Mouse (Mus musculus) limb, embryonic 12.5 days (tissue): ENCODE results near the gene Filip1. TPM values are rescaled to one million over a fixed set of nuclear protein-coding genes. Genes with fewer than 3 reads are reported as not detected.

Experiments used
- ATAC-seq: fragments of 200-750 bp; cut with Nextera tagmentation; 2 replicates; pipeline ENCODE4 v1.8.0; 2017; ENCODE audit warnings: low read depth, moderate TSS enrichment; ENCODE audit not compliant: insufficient number of reproducible peaks, insufficient read depth, low FRiP score, low TSS enrichment
- H3K27ac ChIP-seq: fragments of 300-500 bp; sonication (generic); 2 replicates; pipeline ENCODE4 v1.5.1; 2016; ENCODE audit warnings: mild to moderate bottlenecking, moderate library complexity
- H3K27me3 ChIP-seq: fragments of 300-500 bp; sonication (generic); 2 replicates; pipeline ENCODE4 v1.6.1; 2016; ENCODE audit warnings: mild to moderate bottlenecking, moderate library complexity
- H3K36me3 ChIP-seq: fragments of 300-500 bp; sonication (generic); 2 replicates; pipeline ENCODE4 v1.6.1; 2016; ENCODE audit warnings: mild to moderate bottlenecking, moderate library complexity
- H3K4me1 ChIP-seq: fragments of 300-500 bp; sonication (generic); replicated peaks from 2 replicates; pipeline ENCODE4 v1.6.1; 2016
- H3K4me2 ChIP-seq: fragments of 300-500 bp; sonication (generic); 2 replicates; pipeline ENCODE4 v1.6.1; 2016; ENCODE audit warnings: mild to moderate bottlenecking, moderate library complexity
- H3K4me3 ChIP-seq: fragments of 300-500 bp; sonication (generic); replicated peaks from 2 replicates; pipeline ENCODE4 v1.5.1; 2016; ENCODE audit warnings: mild to moderate bottlenecking
- H3K9ac ChIP-seq: fragments of 300-500 bp; sonication (generic); replicated peaks from 2 replicates; pipeline ENCODE4 v1.6.1; 2016; ENCODE audit warnings: mild to moderate bottlenecking, moderate library complexity
- H3K9me3 ChIP-seq: fragments of 300-500 bp; sonication (generic); 2 replicates; pipeline ENCODE4 v1.6.1; 2016; ENCODE audit warnings: mild to moderate bottlenecking, moderate library complexity
- WGBS: fragments of 180-500 bp; shearing (Covaris S2); methylation state at CpG from one replicate; pipeline ENCODE4 v1.1.7; 2016; 5-methylcytosine and 5-hydroxymethylcytosine counted together
- polyA plus RNA-seq: library from polyadenylated mRNA; unstranded; fragments of >200 nt; fragmentation: Nextera tagmentation; extraction: Ambion mirVana; gene quantifications from 2 replicates; pipeline ENCODE4 v1.2.1, GENCODE M21; 2016

Filip1 gene
- polyA plus RNA-seq, 1 experiment from 2014 or later, result 1.6 TPM

- no peak for ATAC-seq
- H3K36me3 ChIP-seq, result no peaks in the 10 kb centered on the region
- H3K27me3 ChIP-seq, result no peaks in the 10 kb centered on the region
- no peak overlapping the region for H3K27ac ChIP-seq
- no peak overlapping the region for H3K4me2 ChIP-seq
- no peak overlapping the region for H3K9ac ChIP-seq
- 59% methylated on average over 3 of the region's 3 CpGs for WGBS
- peaks cover 10% of the 10 kb centered on the region for H3K4me1 ChIP-seq
- H3K4me3 ChIP-seq, result no peak overlapping the region
- no peaks in the 10 kb centered on the region for H3K9me3 ChIP-seq
Observed at GRCm38 (mm10) chr9:79923262-79923661, 89.4 kb downstream of the Filip1 start.

DNA sequence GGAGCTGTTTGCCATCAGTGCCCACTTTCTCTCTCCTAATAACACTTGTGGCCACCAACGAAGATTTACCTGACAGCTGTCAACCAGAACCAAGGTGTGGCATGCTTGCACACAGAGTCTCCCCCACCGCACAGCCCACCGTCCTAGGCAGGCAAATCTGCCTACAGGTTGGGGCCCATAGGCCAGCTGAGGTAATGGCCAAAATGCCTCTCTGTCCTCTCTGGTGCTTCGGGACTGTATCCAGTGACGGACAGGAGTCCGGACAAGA, 90.2 kb downstream of the Filip1 start:
- H3K4me2 ChIP-seq, result no peak overlapping the region
- H3K27me3 ChIP-seq, result no peaks in the 10 kb centered on the region
- H3K4me3 ChIP-seq, result no peak overlapping the region
- WGBS, result 78% methylated on average over 6 of the region's 6 CpGs
- H3K4me1 ChIP-seq, result peaks cover 10% of the 10 kb centered on the region
- H3K36me3 ChIP-seq, result no peaks in the 10 kb centered on the region
- no peak for ATAC-seq
- no peaks in the 10 kb centered on the region for H3K9me3 ChIP-seq
- no peak overlapping the region for H3K27ac ChIP-seq
- H3K9ac ChIP-seq, result no peak overlapping the region

- Histone ChIP-seq H3K4me1 (peaks cover 10% of the 10 kb centered on the region), H3K36me3 (no peaks in the 10 kb centered on the region), H3K27ac (no peak overlapping the region), H3K27me3 (no peaks in the 10 kb centered on the region), H3K9ac (no peak overlapping the region), H3K9me3 (no peaks in the 10 kb centered on the region), H3K4me3 (no peak overlapping the region), H3K4me2 (no peak overlapping the region)
- 54% methylated on average over 10 of the region's 10 CpGs for WGBS
- ATAC-seq, result 0 out of 2 replicates have a peak, but pooled peaks have one; percentile 48
Observed at GRCm38 (mm10) chr9:79921701-79922492, 90.8 kb downstream of the Filip1 start.

DNA sequence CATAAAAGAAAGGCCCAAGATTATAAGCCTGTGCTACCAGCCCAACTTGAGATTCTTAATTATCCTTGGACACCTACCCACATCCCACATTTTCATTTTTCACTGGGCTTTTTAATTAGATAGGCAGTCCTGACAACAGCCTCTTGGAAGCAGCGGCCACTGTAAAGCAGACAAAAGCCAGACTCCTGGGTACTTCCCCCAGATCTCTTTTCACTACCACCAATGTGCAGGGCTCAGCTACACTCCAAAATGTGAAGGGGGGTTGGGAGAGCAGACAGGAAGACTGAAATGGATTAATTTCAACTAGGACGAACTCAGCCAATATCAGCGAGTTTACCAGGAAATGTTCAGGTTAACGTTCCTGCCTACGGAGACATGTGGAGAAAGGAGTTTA, 92.1 kb downstream of the Filip1 start:
- WGBS, result 55% methylated on average over 5 of the region's 5 CpGs
- Histone ChIP-seq H3K4me2 (no peak overlapping the region), H3K9me3 (no peaks in the 10 kb centered on the region), H3K27ac (no peak overlapping the region), H3K36me3 (no peaks in the 10 kb centered on the region), H3K4me3 (no peak overlapping the region), H3K4me1 (peaks cover 10% of the 10 kb centered on the region), H3K9ac (no peak overlapping the region), H3K27me3 (no peaks in the 10 kb centered on the region)
- no peak for ATAC-seq

DNA sequence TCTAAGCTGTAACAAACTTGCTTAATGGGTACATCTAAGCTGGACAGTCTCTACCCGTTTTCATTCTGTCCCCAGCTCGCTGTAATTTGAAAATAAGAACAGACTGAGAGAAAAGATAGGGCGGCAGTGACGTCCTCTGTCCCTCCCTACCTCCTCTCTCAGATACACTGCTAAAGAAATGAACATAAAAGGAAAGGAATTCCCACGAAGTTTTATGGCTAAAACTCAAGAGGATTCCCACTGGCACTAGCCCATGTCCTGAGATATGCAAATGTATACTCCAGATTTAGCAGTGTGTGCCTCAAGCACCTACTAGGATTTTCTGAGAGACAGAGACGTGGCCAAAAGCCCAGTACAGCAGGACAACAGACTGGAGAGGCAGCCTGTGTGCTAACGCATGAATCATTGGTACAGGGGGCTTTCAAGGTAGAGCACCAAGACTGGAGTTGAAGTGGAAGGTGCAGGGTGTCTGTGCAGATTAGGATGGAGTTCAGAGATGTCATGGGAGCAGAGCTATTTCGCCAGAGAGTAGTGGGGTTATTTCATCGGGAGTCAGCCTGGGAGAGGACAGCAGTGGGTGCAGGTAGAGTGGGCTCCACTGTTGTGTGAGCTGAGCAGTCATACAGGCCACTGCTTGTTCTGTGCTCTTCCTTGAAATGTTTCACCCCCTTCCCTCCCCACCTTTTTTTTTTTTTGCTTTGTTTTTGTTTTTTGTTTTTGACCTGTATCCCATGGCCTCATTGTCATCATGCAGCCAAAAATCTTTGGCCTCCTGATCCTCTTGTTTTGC, 92.7 kb downstream of the Filip1 start:
- Histone ChIP-seq H3K4me1 (peaks cover 10% of the 10 kb centered on the region), H3K36me3 (no peaks in the 10 kb centered on the region), H3K9ac (no peak overlapping the region), H3K9me3 (no peaks in the 10 kb centered on the region), H3K4me3 (no peak overlapping the region), H3K27me3 (no peaks in the 10 kb centered on the region), H3K4me2 (no peak overlapping the region), H3K27ac (no peak overlapping the region)
- no peak for ATAC-seq
- 64% methylated on average over 9 of the region's 9 CpGs for WGBS

GRCm38 (mm10) chr9:79919303-79919721, 93.3 kb downstream of the Filip1 start:
- ATAC-seq, result no peak
- no peaks in the 10 kb centered on the region for H3K36me3 ChIP-seq
- H3K4me1 ChIP-seq, result peaks cover 10% of the 10 kb centered on the region
- H3K9ac ChIP-seq, result no peak overlapping the region
- H3K4me2 ChIP-seq, result no peak overlapping the region
- H3K4me3 ChIP-seq, result no peak overlapping the region
- no peaks in the 10 kb centered on the region for H3K9me3 ChIP-seq
- H3K27ac ChIP-seq, result no peak overlapping the region
- no peaks in the 10 kb centered on the region for H3K27me3 ChIP-seq
- whole genome bisulfite sequencing, result 53% methylated on average over 7 of the region's 7 CpGs

DNA sequence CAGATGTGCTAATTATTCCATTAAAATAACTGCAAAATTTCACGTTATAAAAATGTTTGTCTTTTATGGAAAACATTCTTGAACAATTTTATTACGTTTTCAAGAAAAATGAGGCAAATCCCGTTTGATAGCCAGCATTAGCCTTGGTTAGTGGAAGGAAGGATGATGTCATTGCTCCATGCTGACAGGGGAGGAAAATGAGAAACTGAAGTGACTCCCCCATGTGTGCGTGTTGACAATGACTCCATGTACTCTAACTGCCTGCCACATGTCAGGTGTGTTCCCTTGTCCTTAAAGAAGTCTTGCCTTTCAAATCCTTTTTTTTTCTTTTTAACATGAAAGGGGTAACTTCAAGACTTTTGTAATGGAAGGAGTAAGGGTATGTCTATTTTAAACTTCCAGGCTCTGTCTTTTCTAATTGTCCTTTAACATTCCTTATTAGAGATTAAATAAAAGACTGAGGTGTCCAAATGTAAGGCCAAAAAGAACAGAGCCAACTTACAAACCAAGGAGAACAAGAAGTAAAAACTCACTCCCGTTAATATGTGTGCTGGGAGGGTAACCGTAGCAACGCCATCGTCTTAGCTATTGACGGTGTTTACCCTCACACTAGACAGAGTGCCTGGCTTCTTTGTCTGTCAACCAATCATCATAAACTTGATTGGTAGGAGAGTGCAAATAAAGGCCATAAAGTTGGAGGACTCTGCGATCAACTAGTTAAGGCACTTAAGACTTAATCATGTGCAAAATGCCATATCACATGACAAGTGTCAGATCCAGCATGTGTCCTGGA, 94.1 kb downstream of the Filip1 start:
- Histone ChIP-seq H3K27ac (no peak overlapping the region), H3K4me3 (no peak overlapping the region)

DNA sequence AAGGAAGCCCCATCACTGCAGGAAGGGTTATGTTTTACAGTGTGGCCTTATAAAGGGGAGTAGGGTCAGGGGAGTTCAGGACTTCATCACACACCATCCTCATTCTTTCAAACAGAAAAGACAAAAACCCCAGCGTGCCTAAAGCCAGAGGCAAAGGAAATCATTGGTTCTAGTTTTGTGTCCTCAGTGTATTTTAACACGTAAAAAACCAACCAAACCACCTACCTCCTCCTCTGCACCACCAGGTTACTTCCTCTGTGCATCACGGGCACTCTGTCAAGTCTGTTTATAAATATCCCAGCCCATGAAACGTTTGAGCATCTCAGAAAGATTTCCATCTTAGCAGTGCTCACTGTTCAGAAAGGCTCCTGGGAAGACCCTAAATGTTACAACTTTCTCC, 98.4 kb downstream of the Filip1 start:
- Histone ChIP-seq H3K4me3 (no peak overlapping the region), H3K4me2 (no peak overlapping the region), H3K27me3 (no peaks in the 10 kb centered on the region), H3K36me3 (no peaks in the 10 kb centered on the region), H3K9me3 (no peaks in the 10 kb centered on the region), H3K4me1 (no peaks in the 10 kb centered on the region), H3K27ac (no peak overlapping the region), H3K9ac (no peak overlapping the region)
- ATAC-seq, result no peak
- WGBS, result 52% methylated on average over 4 of the region's 4 CpGs

More for the DNA sequence above, 94.1 kb downstream of the Filip1 start:
- Histone ChIP-seq H3K9me3 (no peaks in the 10 kb centered on the region), H3K36me3 (no peaks in the 10 kb centered on the region), H3K4me2 (no peak overlapping the region), H3K9ac (no peak overlapping the region), H3K27me3 (no peaks in the 10 kb centered on the region), H3K4me1 (peaks cover 10% of the 10 kb centered on the region)
- 49% methylated on average over 10 of the region's 10 CpGs for WGBS
- ATAC-seq, result no peak

DNA sequence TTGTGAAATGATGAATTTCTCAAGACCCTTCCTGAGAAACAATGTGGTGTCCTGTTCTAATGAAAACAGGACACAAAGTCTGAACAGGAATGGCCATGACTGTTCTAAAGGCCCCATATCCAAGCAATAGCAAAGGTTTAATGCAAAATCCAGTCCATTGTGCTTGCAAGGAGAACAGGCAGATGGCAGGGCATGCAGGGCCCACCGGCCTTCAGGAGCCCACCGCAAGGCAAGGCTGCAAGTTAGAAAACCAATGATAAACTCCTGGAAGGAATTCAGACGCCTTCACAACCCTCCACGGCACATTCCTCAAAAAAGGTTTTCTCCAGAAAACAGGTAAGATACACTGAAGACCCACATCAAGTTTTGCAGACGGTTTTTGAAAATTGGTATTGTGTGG, 99.7 kb downstream of the Filip1 start:
- no peaks in the 10 kb centered on the region for H3K9me3 ChIP-seq
- no peaks in the 10 kb centered on the region for H3K27me3 ChIP-seq
- whole genome bisulfite sequencing, result 92% methylated on average over 5 of the region's 5 CpGs
- H3K36me3 ChIP-seq, result no peaks in the 10 kb centered on the region
- no peak overlapping the region for H3K27ac ChIP-seq
- no peak for ATAC-seq
- no peak overlapping the region for H3K9ac ChIP-seq
- H3K4me2 ChIP-seq, result no peak overlapping the region
- H3K4me3 ChIP-seq, result no peak overlapping the region
- no peaks in the 10 kb centered on the region for H3K4me1 ChIP-seq

DNA sequence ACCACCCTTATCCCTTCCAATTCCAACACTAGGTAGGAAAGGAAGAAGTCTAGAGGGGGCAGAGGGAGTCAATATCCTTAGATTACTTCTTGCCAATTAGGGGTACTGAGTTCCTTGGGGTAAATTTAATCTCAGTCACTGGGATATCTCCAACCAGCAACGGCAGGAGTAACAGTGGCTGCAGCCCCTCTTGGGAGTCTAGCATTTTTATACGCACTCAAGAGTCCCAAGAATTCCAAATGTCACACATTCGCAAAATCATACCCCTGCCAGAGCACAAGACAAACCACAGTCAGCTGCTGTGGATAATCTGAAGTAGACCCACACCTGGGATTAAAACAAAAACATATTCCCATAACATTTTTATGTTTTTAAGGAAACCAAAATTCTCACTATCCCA, 102.5 kb downstream of the Filip1 start:
- Histone ChIP-seq H3K9me3 (no peaks in the 10 kb centered on the region), H3K4me3 (no peak overlapping the region), H3K27ac (no peak overlapping the region), H3K27me3 (no peaks in the 10 kb centered on the region), H3K36me3 (no peaks in the 10 kb centered on the region), H3K9ac (no peak overlapping the region), H3K4me2 (no peak overlapping the region), H3K4me1 (no peaks in the 10 kb centered on the region)
- ATAC-seq, result no peak
- WGBS, result 90% methylated on average over 3 of the region's 3 CpGs

GRCm38 (mm10) chr9:79898815-79899214, 113.8 kb downstream of the Filip1 start:
- Histone ChIP-seq H3K4me1 (no peaks in the 10 kb centered on the region), H3K36me3 (no peaks in the 10 kb centered on the region), H3K27me3 (no peaks in the 10 kb centered on the region), H3K27ac (no peak overlapping the region), H3K9me3 (no peaks in the 10 kb centered on the region), H3K4me3 (no peak overlapping the region), H3K4me2 (no peak overlapping the region), H3K9ac (no peak overlapping the region)
- ATAC-seq, result no peak
- WGBS, result 85% methylated on average over 3 of the region's 3 CpGs
